Mouse (Mus musculus): ENCODE data around the gene Tceanc.

DNA sequence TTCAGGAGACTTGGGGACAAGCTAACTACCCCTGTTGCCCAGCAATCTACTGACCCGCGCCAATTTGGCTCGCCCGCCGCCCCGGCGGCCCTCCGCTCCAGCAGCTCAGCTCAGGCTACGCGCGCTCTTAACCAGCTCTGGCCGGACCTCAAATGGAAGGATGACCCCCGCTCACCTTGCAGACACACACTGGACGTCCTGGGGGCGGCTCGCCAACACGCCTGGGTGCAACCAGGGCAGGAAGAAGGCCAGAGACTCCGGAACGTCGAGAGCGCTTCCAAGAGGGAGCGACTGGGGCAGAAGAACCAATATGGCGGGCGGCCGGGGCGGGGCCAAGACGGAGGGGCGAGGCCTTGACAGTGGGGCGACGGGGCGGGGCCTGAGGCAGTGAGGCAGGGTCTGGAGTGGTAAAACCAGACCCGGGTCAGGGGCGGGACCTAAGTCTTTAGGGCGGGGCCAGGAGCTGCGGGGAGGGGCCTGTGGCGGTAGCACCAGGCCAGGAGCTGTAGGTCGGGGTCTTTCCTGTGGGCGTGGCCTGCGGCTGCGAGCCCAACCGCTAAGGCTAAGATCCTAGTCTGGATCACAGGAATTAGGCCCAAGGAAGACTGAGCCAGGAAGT, 38.9 kb downstream of the Tceanc start, which contains the start of gene Rab9:
- TF ChIP-seq CTCF (IDR thresholded peaks at IDR 0.05; ENCODE audit: borderline replicate concordance, insufficient read depth, low read depth, low read length) (no peak), POLR2A (IDR thresholded peaks at IDR 0.05; ENCODE audit: borderline replicate concordance, insufficient read depth, low read length) (peak; percentile 51; the same call in 1 of the 2 replicates)
